Mouse (Mus musculus): Measurements from ENCODE around the gene Jam3.

Jam3 gene

GRCm38 (mm10) chr9:27154763-27155530 lies at the start of gene Jam3:
TSS of gene Jam3 (minus strand) at chr9:27155421.
- DNase-seq (ENCODE audit: low read depth, low spot score) = peak; percentile 20

- DNase-seq (ENCODE audit: low read depth, low spot score) = no peak
Observed at GRCm38 (mm10) chr9:27204201-27204600, 49.0 kb upstream of the Jam3 start.

GRCm38 (mm10) chr9:27203134-27203533 lies 47.9 kb upstream of the Jam3 start:
- no peak for DNase-seq (ENCODE audit: low read depth, low spot score)

GRCm38 (mm10) chr9:27201472-27202219 lies 46.4 kb upstream of the Jam3 start:
- DNase-seq (ENCODE audit: low read depth, low spot score) = no peak

- DNase-seq (ENCODE audit: low read depth, low spot score) = no peak
Observed at GRCm38 (mm10) chr9:27193592-27194080, 38.4 kb upstream of the Jam3 start.

- DNase-seq (ENCODE audit: low read depth, low spot score) = no peak
Observed at GRCm38 (mm10) chr9:27192761-27193591, 37.8 kb upstream of the Jam3 start.

GRCm38 (mm10) chr9:27192001-27192760 lies 37.0 kb upstream of the Jam3 start:
- DNase-seq (ENCODE audit: low read depth, low spot score) = peak; percentile 16

GRCm38 (mm10) chr9:27191501-27191981 lies 36.3 kb upstream of the Jam3 start:
- DNase-seq (ENCODE audit: low read depth, low spot score) = no peak

- DNase-seq (ENCODE audit: low read depth, low spot score) = no peak
Observed at GRCm38 (mm10) chr9:27190461-27190860, 35.2 kb upstream of the Jam3 start.

GRCm38 (mm10) chr9:27189306-27189705 lies 34.1 kb upstream of the Jam3 start:
- no peak for DNase-seq (ENCODE audit: low read depth, low spot score)

- no peak for DNase-seq (ENCODE audit: low read depth, low spot score)
Observed at GRCm38 (mm10) chr9:27188677-27189241, 33.5 kb upstream of the Jam3 start.

- DNase-seq (ENCODE audit: low read depth, low spot score) = no peak
Observed at GRCm38 (mm10) chr9:27185820-27186219, 30.6 kb upstream of the Jam3 start.

GRCm38 (mm10) chr9:27182087-27182486 lies 26.9 kb upstream of the Jam3 start:
- DNase-seq (ENCODE audit: low read depth, low spot score) = no peak

- DNase-seq (ENCODE audit: low read depth, low spot score) = no peak
Observed at GRCm38 (mm10) chr9:27180492-27180891, 25.3 kb upstream of the Jam3 start.

GRCm38 (mm10) chr9:27178935-27179334 lies 23.7 kb upstream of the Jam3 start:
- no peak for DNase-seq (ENCODE audit: low read depth, low spot score)

- DNase-seq (ENCODE audit: low read depth, low spot score) = peak; percentile 12
Observed at GRCm38 (mm10) chr9:27176154-27176553, 20.9 kb upstream of the Jam3 start.

- no peak for DNase-seq (ENCODE audit: low read depth, low spot score)
Observed at GRCm38 (mm10) chr9:27175682-27176081, 20.5 kb upstream of the Jam3 start.

- no peak for DNase-seq (ENCODE audit: low read depth, low spot score)
Observed at GRCm38 (mm10) chr9:27175241-27175640, 20.0 kb upstream of the Jam3 start.

- DNase-seq (ENCODE audit: low read depth, low spot score) = no peak
Observed at GRCm38 (mm10) chr9:27174079-27174478, 18.9 kb upstream of the Jam3 start.

- no peak for DNase-seq (ENCODE audit: low read depth, low spot score)
Observed at GRCm38 (mm10) chr9:27173646-27174045, 18.4 kb upstream of the Jam3 start.

- no peak for DNase-seq (ENCODE audit: low read depth, low spot score)
Observed at GRCm38 (mm10) chr9:27172839-27173238, 17.6 kb upstream of the Jam3 start.
